Mouse (Mus musculus): ENCODE data around the gene Tcl1b2.
"Not testable (repeated sequence)": the region's sequence is repeated elsewhere in the genome, so short reads cannot be mapped to it uniquely, and the experiment has no call there.

Gene Tcl1b2

GRCm38 (mm10) chr12:105173366-105173765 is 27.6 kb downstream of the Tcl1b2 start:
- DNase-seq (ENCODE audit: low spot score in 2 of 2), result no peak

GRCm38 (mm10) chr12:105174318-105174717 is 28.5 kb downstream of the Tcl1b2 start:
- DNase-seq (ENCODE audit: low spot score in 2 of 2), result peak in 1 of 2 experiments; percentile 62

GRCm38 (mm10) chr12:105176044-105176443 is 30.2 kb downstream of the Tcl1b2 start, which contains the start of gene Tcl1b5:
TSS of gene Tcl1b5 (plus strand) at chr12:105176344.
- DNase-seq (ENCODE audit: low spot score in 2 of 2), result not testable (repeated sequence)

- DNase-seq (ENCODE audit: low spot score in 2 of 2), result not testable (repeated sequence)
These were observed 35.3 kb downstream of the Tcl1b2 start for GRCm38 (mm10) chr12:105181040-105181644.

- DNase-seq (ENCODE audit: low spot score in 2 of 2), result peak in 1 of 2 experiments; percentile 11
These were observed 43.2 kb downstream of the Tcl1b2 start for GRCm38 (mm10) chr12:105188980-105189379.

GRCm38 (mm10) chr12:105190743-105191142 is 44.9 kb downstream of the Tcl1b2 start, which contains the start of gene Tcl1b3:
TSS of gene Tcl1b3 (plus strand) at chr12:105191043.
- not testable (repeated sequence) for DNase-seq (ENCODE audit: low spot score in 2 of 2)

- not testable (repeated sequence) for DNase-seq (ENCODE audit: low spot score in 2 of 2)
These were observed 54.1 kb downstream of the Tcl1b2 start for GRCm38 (mm10) chr12:105199684-105200497.

GRCm38 (mm10) chr12:105201657-105202056 is 55.8 kb downstream of the Tcl1b2 start, which contains the start of gene Tcl1b4:
TSS of gene Tcl1b4 (plus strand) at chr12:105201957.
- DNase-seq (ENCODE audit: low spot score in 2 of 2), result not testable (repeated sequence)

Data from cerebellum, postnatal 4 days (tissue).